Mouse (Mus musculus) forebrain, postnatal 0 days (tissue): Measurements from ENCODE around the gene Icosl. TPM values are rescaled to one million over a fixed set of nuclear protein-coding genes. Genes with fewer than 3 reads are reported as not detected.
A peak's percentile ranks its signal among the peaks of the same experiment; 100 is the strongest.
"Not testable (repeated sequence)": the region's sequence is repeated elsewhere in the genome, so short reads cannot be mapped to it uniquely, and the experiment has no call there.

ENCODE experiments used
- ATAC-seq: fragments of 200-750 bp; cut with Nextera tagmentation; 2 replicates; pipeline ENCODE4 v1.8.0; 2017; ENCODE audit warnings: mild to moderate bottlenecking, moderate library complexity
- DNase-seq: peaks from one replicate; pipeline ENCODE4 v3.0.0-alpha.2; 2015
- H3K27ac ChIP-seq: fragments of 300-500 bp; sonication (generic); 2 replicates; pipeline ENCODE4 v1.5.1; 2014; ENCODE audit warnings: low read depth, mild to moderate bottlenecking, antibody characterized with exemption, low read length, moderate library complexity, mixed read lengths
- H3K27me3 ChIP-seq: fragments of 300-500 bp; sonication (generic); 2 replicates; pipeline ENCODE4 v1.6.1; 2014; ENCODE audit warnings: mild to moderate bottlenecking, low read length, mixed read lengths; ENCODE audit not compliant: insufficient read depth
- H3K36me3 ChIP-seq: fragments of 300-500 bp; sonication (generic); 2 replicates; pipeline ENCODE4 v1.6.1; 2014; ENCODE audit warnings: mild to moderate bottlenecking, moderate library complexity; ENCODE audit not compliant: insufficient read depth
- H3K4me1 ChIP-seq: fragments of 300-500 bp; sonication (generic); 2 replicates; pipeline ENCODE4 v1.6.1; 2014; ENCODE audit warnings: antibody characterized with exemption; ENCODE audit not compliant: insufficient read depth
- H3K4me2 ChIP-seq: fragments of 300-500 bp; sonication (generic); 2 replicates; pipeline ENCODE4 v1.6.1; 2014; ENCODE audit warnings: low read depth, mild to moderate bottlenecking, moderate library complexity
- H3K4me3 ChIP-seq: fragments of 300-500 bp; sonication (generic); 2 replicates; pipeline ENCODE4 v1.5.1; 2014; ENCODE audit warnings: low read depth, low read length, mixed read lengths
- H3K9ac ChIP-seq: fragments of 300-500 bp; sonication (generic); 2 replicates; pipeline ENCODE4 v1.6.1; 2014; ENCODE audit warnings: mild to moderate bottlenecking
- H3K9me3 ChIP-seq: fragments of 300-500 bp; sonication (generic); 2 replicates; pipeline ENCODE4 v1.6.1; 2016; ENCODE audit warnings: low read length
- CTCF ChIP-seq: sonication (generic); IDR thresholded peaks from 2 replicates; pipeline ENCODE4 v1.5.1; 2016; ENCODE audit warnings: antibody characterized with exemption, control low read depth, low read depth
- WGBS: fragments of 180-500 bp; shearing (Covaris S2); extraction: QIAGEN DNeasy Blood & Tissue Kit; methylation state at CpG from one replicate; pipeline ENCODE4 v1.1.7; 2014; 5-methylcytosine and 5-hydroxymethylcytosine counted together
- polyA plus RNA-seq: library from polyadenylated mRNA; unstranded; fragments of >200 nt; fragmentation: Nextera tagmentation; extraction: Ambion mirVana; gene quantifications from 2 replicates; pipeline ENCODE4 v1.2.1, GENCODE M21; 2015
- total RNA-seq: library from RNA; depleted of rRNA; stranded (reverse); fragments of >200 nt; gene quantifications from 2 replicates; pipeline ENCODE4 v1.2.3, GENCODE M21; 2014

Gene Icosl
- total and polyA plus RNA-seq, 2 experiments from 2014 or later, result 0.91 to 1.9 TPM

- Histone ChIP-seq H3K4me3 (no peak overlapping the region), H3K36me3 (no peaks in the 10 kb centered on the region), H3K9me3 (no peaks in the 10 kb centered on the region), H3K9ac (no peak overlapping the region), H3K27me3 (no peaks in the 10 kb centered on the region), H3K4me2 (no peak overlapping the region), H3K27ac (no peak overlapping the region), H3K4me1 (no peaks in the 10 kb centered on the region)
- ATAC-seq, result no peak
- WGBS, result 81% methylated on average over 2 of the region's 2 CpGs
- TF ChIP-seq CTCF, result no peak
- DNase-seq, result no peak
Measured at GRCm38 (mm10) chr10:78115153-78115552, 46.1 kb downstream of the Icosl start.

- Histone ChIP-seq H3K4me3 (no peak overlapping the region), H3K9me3 (no peaks in the 10 kb centered on the region), H3K36me3 (no peaks in the 10 kb centered on the region), H3K27ac (no peak overlapping the region), H3K4me1 (no peaks in the 10 kb centered on the region), H3K9ac (no peak overlapping the region), H3K4me2 (no peak overlapping the region), H3K27me3 (no peaks in the 10 kb centered on the region)
- WGBS, result 91% methylated on average over 4 of the region's 4 CpGs
- no peak for TF ChIP-seq CTCF
- ATAC-seq, result no peak
- DNase-seq, result no peak
Measured at GRCm38 (mm10) chr10:78119422-78119821, 50.3 kb downstream of the Icosl start.

GRCm38 (mm10) chr10:78124137-78124536 is 55.0 kb downstream of the Icosl start:
- H3K27ac ChIP-seq, H3K4me1 ChIP-seq, H3K27me3 ChIP-seq, H3K9me3 ChIP-seq, H3K4me2 ChIP-seq, H3K36me3 ChIP-seq, DNase-seq, ATAC-seq, H3K9ac ChIP-seq, H3K4me3 ChIP-seq: not testable (repeated sequence)
- whole genome bisulfite sequencing, result 69% methylated on average over 6 of the region's 6 CpGs

GRCm38 (mm10) chr10:78125061-78125460 is 56.0 kb downstream of the Icosl start:
- not testable (repeated sequence) for ATAC-seq, H3K27ac ChIP-seq

GRCm38 (mm10) chr10:78126311-78126710 is 57.2 kb downstream of the Icosl start:
- WGBS, result 91% methylated on average over 5 of the region's 5 CpGs
- Histone ChIP-seq H3K9ac (no peak overlapping the region), H3K4me3 (no peak overlapping the region), H3K4me2 (no peak overlapping the region), H3K36me3 (no peaks in the 10 kb centered on the region), H3K27me3 (no peaks in the 10 kb centered on the region), H3K4me1 (no peaks in the 10 kb centered on the region), H3K27ac (no peak overlapping the region), H3K9me3 (no peaks in the 10 kb centered on the region)
- no peak for TF ChIP-seq CTCF
- ATAC-seq, result no peak
- no peak for DNase-seq

More at GRCm38 (mm10) chr10:78125061-78125460, 56.0 kb downstream of the Icosl start:
- H3K9ac ChIP-seq, H3K4me2 ChIP-seq, H3K36me3 ChIP-seq, H3K4me1 ChIP-seq, H3K27me3 ChIP-seq, H3K9me3 ChIP-seq, H3K4me3 ChIP-seq, DNase-seq: not testable (repeated sequence)
- 94% methylated on average over 8 of the region's 8 CpGs for WGBS

- ATAC-seq (no peak; the same call in 1 of the 2 replicates), DNase-seq (peak; percentile 4)
- WGBS, result 63% methylated on average over 9 of the region's 9 CpGs
Measured at GRCm38 (mm10) chr10:78127046-78127870, 58.2 kb downstream of the Icosl start.

GRCm38 (mm10) chr10:78127931-78128330 is 58.8 kb downstream of the Icosl start:
- no peak for TF ChIP-seq CTCF
- H3K4me3 ChIP-seq, result no peak overlapping the region
- 80% methylated on average over 1 of the region's 1 CpGs for WGBS
- H3K27ac ChIP-seq, result no peak overlapping the region
- H3K27me3 ChIP-seq, result no peaks in the 10 kb centered on the region
- H3K4me2 ChIP-seq, result no peak overlapping the region
- H3K36me3 ChIP-seq, result no peaks in the 10 kb centered on the region
- no peak for ATAC-seq
- no peaks in the 10 kb centered on the region for H3K4me1 ChIP-seq
- no peak overlapping the region for H3K9ac ChIP-seq
- no peak for DNase-seq
- H3K9me3 ChIP-seq, result no peaks in the 10 kb centered on the region

More at GRCm38 (mm10) chr10:78127046-78127870, 58.2 kb downstream of the Icosl start:
- no peaks in the 10 kb centered on the region for H3K9me3 ChIP-seq
- no peak overlapping the region for H3K9ac ChIP-seq
- H3K36me3 ChIP-seq, result no peaks in the 10 kb centered on the region
- no peaks in the 10 kb centered on the region for H3K4me1 ChIP-seq
- TF ChIP-seq CTCF, result no peak
- H3K4me3 ChIP-seq, result no peak overlapping the region
- no peaks in the 10 kb centered on the region for H3K27me3 ChIP-seq
- H3K4me2 ChIP-seq, result no peak overlapping the region
- H3K27ac ChIP-seq, result no peak overlapping the region
